Mouse (Mus musculus): ENCODE results near the gene Tfip11. TPM values are rescaled to one million over a fixed set of nuclear protein-coding genes. Genes with fewer than 3 reads are reported as not detected.

Gene Tfip11
- total RNA-seq, 4 experiments from 2014 or later, result 40.5 to 43.7 (median 42.7) TPM

GRCm38 (mm10) chr5:112360077-112360476 is 33.9 kb downstream of the Tfip11 start:
- DNase-seq (ENCODE audit: low spot score in 2 of 2), result no peak

GRCm38 (mm10) chr5:112364184-112364797 is 38.1 kb downstream of the Tfip11 start:
- no peak for DNase-seq (ENCODE audit: low spot score in 2 of 2)

DNA sequence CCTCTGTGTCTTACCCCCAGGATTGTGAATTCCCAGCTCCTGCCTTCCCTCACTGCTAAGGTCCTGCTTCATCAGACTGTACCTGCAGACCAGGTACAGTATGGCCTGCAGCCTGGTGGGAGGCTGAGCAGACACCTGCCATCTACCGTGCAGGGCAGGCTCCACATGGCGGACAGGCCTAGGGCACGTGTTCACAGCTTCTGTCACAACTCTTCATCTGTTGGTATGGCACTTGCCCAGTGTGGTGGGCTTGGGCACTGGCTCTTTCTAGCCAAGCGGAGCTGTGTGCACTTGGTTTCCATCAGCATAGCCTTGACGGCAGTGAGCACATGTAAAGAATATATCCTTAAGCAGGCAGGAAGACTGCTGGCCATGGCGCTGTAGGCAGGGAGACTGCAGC is 40.7 kb downstream of the Tfip11 start:
- no peak for DNase-seq (ENCODE audit: low spot score in 2 of 2)

DNA sequence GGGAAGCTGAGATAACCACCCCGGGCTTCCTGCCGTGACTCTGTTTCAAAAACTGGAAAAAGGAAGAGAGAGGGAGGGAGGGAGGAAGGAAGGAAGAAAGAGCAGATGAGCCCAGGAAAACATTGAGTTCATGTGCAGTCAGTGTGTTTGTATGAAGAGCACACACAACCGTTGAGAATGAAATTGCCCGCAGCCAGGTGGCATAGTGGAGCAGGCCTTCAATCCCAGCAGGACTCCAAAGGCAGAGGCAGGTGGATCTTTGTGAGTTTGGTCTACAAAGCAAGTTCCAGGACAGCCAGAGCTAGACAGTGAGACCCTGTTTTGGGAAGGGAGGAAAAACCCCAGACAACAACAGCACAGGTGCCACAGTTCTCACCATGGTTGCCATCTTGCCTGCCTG is 41.2 kb downstream of the Tfip11 start:
- DNase-seq (ENCODE audit: low spot score in 2 of 2), result no peak

GRCm38 (mm10) chr5:112367929-112368328 is 41.8 kb downstream of the Tfip11 start:
- DNase-seq (ENCODE audit: low spot score in 2 of 2), result no peak

DNA sequence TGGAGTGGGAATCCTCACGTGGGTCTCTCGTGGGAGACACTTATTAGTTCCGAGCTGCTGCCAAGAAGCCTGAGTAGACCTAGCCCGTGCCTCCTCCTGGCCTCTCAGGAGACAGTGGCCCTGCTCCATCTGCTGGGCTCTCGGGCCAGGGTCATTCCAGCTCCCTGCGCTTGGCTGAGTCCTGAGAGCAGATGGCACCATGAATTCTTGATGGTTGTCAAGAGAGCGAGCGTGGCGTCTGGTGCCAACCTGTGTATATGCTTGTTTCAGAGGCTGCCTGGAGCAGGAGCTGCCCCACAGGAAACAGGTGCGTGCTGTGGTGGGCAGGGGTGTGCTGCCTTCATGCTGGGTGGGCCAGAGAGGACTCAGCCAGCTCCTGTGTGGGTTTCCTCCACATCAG is 42.5 kb downstream of the Tfip11 start:
- DNase-seq (ENCODE audit: low spot score in 2 of 2), result no peak

- DNase-seq (ENCODE audit: low spot score in 2 of 2), result no peak
Measured at GRCm38 (mm10) chr5:112369326-112369725, 43.2 kb downstream of the Tfip11 start.

DNA sequence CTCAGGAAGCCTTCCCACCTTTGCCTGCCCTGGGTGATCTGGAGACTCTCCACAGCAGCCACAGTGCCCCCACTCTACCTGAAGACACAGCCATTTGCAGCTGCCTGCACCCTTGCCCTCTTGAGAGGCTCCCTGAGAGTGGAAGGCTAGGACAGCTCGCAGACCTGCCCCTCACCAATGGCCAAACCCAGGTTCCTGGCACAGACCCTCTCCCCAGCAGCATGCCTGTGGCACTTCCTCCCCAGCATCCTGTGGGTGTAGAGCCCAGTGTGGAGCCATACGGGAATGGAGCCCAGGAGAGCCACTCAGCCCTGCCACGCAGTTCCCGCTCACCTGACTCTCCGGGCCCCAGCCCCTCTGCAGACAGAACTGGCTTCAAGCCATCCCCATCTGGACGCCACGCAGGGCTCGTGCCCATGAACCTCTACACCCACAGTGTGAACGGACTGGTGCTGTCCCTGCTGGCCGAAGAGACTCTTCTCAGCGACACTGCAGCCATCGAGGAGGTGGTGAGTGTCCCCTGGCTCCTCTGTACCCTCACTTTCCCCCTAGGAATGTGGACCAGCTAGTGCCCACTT is 44.2 kb downstream of the Tfip11 start:
- no peak for DNase-seq (ENCODE audit: low spot score in 2 of 2)

DNA sequence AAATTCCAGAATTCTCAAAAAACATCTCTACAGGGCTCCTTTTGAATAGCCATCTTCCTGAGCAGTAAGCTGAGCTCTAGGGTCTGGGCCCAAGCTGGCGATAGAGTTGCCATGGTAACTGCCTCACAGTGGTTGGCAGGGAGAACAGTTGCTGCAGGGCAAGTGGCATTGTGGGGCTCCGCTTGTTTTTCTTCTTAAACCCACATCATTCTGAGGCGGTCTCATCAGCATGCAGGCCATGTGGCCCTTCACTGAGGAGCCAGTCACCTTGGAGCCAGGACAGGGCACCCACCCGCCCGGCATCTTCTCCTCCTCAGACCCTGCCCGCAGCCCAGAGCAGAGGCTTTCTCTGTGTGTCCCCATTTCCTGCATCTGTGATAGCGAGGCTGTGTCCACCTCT is 45.8 kb downstream of the Tfip11 start:
- peak; percentile 83 to 87 for DNase-seq (ENCODE audit: low spot score in 2 of 2)

DNA sequence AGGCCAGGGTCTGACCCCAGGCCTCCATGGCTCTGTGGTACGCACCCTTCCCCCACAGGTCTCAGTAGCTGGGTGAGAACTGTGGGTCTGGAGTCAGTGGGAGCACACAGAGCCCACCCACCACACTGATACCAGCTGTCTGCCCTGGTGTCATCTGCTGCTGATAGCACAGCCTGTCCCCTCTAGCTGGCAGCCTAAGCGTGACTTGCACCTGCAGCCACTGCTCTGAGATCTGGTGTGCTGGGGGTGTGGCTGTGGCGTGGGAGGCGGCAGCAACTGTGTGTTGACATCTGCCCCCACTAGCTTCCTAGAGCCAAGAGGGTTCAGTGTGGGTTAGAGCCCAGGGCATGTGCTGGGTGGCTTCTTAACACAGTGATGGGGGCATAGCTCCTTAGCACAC is 50.0 kb downstream of the Tfip11 start:
- DNase-seq (ENCODE audit: low spot score in 2 of 2), result no peak

- DNase-seq (ENCODE audit: low spot score in 2 of 2), result no peak
Measured at GRCm38 (mm10) chr5:112377380-112377779, 51.2 kb downstream of the Tfip11 start.

GRCm38 (mm10) chr5:112378716-112379115 is 52.6 kb downstream of the Tfip11 start:
- DNase-seq (ENCODE audit: low spot score in 2 of 2), result no peak

GRCm38 (mm10) chr5:112381154-112381553 is 55.0 kb downstream of the Tfip11 start:
- no peak for DNase-seq (ENCODE audit: low spot score in 2 of 2)

DNA sequence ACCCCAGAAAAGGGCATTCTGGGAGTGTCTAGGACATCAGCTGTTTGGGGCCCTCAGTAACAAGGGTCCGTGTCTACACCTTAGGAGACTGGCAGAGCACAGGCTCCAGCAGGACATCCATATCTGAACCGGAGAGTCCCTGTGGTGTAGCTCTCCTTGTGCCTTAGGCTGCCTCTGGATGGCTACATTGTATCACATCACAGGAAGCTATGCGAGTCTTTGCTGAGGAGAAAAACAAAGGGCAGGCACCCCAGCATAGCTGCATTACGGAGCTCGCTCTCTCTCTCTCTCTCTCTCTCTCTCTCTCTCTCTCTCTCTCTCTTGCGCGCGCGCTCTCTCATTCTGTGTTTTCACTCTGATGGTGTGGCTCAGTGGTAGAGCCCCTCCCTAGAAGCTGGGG is 55.9 kb downstream of the Tfip11 start:
- DNase-seq (ENCODE audit: low spot score in 2 of 2), result no peak

DNA sequence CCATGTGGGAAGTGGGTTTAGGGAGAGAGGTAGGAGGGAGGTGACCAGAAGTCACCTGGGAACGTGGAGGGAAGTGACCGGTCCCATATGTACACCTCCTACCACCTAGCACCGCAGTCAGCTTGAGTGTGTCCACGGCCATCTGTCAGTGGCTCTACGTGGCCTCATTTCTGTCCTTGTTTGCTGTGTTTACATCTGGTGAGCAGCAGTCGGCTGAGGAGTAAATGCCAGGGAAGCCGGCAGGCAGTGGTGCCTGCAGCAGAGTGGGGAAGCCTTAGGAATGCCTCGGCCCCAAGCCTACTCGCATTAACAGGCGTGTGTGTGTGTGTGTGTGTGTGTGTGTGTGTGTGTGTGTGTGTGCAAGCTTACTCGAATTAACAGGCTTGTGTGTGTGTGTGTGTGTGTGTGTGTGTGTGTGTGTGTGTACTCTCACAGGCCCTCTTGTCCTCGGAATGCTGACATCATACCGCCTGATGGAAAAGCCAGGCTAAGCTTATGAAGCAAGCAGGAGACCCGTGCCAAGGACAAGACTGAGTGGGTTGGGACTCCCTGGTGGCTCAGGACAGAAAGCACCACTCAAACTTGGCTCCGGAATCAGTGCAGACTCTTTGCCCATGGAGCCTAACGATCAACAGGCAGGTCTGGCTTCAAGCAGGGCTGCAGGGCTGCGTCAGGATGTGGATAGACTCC is 56.6 kb downstream of the Tfip11 start:
- DNase-seq (ENCODE audit: low spot score in 2 of 2), result peak; percentile 68 to 71

DNA sequence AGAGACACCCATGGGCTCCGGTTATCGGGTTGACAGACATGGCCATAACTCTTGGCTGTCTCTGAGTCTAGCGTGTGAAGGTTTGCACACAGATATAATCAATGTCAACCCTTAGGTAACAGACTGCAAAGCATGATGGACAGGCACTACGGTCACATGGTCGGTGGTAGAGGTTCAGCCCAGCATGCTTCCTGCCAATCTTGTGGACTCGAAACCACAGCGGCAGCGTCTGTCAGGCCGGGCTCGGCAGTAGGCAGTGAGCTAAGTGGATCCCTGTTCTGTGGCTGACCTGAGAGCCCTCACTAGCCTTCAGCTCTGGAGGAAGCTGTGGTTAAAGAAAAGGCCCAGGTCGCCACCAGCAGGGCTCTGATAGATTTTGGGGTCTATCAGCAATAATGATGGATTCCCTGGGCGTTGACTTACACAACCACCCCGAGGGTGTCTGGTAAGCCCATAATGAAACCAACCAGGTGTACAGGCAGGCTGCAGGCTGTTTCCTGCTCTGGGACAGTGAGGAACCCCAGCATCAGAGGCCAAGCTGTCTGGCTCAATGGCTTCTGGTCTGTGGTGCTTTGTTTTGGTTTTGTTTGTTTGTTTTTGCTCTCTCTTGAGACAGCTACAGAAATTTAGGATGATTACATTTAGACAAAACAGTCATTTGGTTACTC is 58.8 kb downstream of the Tfip11 start:
- DNase-seq (ENCODE audit: low spot score in 2 of 2), result no peak

GRCm38 (mm10) chr5:112385973-112386372 is 59.8 kb downstream of the Tfip11 start:
- no peak for DNase-seq (ENCODE audit: low spot score in 2 of 2)

Other genes with a start within 250 kb of the Tfip11 start
- 1 to 10 TPM; 1.1 to 1.7 (median 1.3) TPM for gene Cryba4, start 73.8 kb upstream of the Tfip11 start, total RNA-seq (2022)
- gene Crybb1, start 70.5 kb upstream of the Tfip11 start, total RNA-seq (2022), result 1 to 10 TPM; 3.5 to 6.2 (median 4.4) TPM
- gene Tpst2, start 49.7 kb upstream of the Tfip11 start, total RNA-seq (2022), result 10 to 100 TPM; 33.0 to 49.0 (median 39.5) TPM
- 10 to 100 TPM; 26.1 to 30.5 (median 28.1) TPM for gene Srrd, start 16.7 kb downstream of the Tfip11 start, total RNA-seq (2022)
- gene Hps4, start 16.7 kb downstream of the Tfip11 start, total RNA-seq (2022), result 10 to 100 TPM; 37.3 to 45.1 (median 39.2) TPM
- gene Gm6583, start 29.7 kb downstream of the Tfip11 start, total RNA-seq (2022), result not detected
- 100 to 1,000 TPM; 181 to 186 (median 183) TPM for gene Asphd2, start 68.5 kb downstream of the Tfip11 start, total RNA-seq (2022)
- not detected for gene Gm6588, start 123.1 kb downstream of the Tfip11 start, total RNA-seq (2022)